Mouse (Mus musculus) CD8-positive naive resting alpha-beta T cell, adult 2 months (primary cell): ENCODE results near the gene Abhd14a.

ENCODE experiments used
- DNase-seq, 2 experiments: peaks; one replicate each; pipeline ENCODE4 v3.0.0; 2022; ENCODE audit warnings: low read depth in 2 of 2, low spot score in 2 of 2

Abhd14a gene

DNA sequence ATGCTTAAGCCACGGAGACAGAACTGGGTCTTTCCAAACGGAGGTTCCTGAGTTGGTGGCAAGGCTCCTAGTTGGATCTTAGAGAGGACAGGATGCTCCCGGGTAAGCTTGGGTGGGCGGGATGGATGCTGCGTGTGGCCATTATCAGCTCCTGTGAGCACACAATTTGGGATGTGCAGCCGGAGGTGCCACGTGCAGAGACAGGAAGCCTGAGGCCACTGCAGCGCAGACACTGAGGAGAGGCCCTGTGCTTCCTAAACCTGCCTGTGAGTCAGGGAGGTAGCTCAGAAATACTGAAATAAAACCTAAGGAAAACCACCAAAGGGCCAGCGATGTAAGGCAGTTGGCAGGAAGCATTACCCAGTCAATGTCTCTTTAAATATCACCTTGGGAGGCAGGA, 22.3 kb upstream of the Abhd14a start:
- no peak for DNase-seq

DNA sequence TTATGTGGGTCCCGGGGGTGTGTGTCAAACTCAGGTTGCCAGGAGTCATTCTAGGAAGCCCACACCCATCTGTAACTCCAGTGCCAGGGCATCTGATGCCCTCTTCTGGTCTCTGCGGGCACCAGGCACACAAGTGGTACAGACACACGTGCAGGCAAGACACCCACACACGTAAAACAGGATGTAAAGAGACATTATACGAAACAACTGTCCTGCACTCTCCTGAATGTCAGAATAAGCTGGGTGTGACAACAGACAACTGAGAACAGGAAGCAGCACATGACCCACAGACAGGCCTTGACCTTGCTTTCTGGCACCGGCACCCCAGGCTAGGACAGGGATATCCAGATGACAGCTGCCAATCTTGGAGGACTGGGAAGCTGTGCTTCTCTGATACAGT, 21.8 kb upstream of the Abhd14a start:
- DNase-seq: no peak

DNA sequence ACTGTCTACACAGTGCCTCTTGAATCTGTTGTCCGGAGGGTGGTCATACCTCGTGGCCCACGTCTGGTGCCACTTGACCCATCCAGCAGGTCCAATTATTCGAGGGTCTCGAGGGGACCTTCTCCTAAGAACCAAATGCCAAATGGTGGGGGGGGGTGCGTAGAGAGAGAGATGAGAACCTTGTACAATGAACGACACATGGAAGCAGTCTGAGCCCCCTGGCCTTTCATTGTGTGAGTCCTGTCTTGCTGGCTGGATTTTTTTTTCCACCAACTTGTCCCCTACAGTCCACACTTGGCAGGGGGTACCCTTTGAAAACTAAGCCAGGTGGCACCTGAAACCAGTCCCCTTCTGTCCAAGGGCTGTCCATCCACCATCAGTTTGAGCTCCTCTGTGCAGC, 20.3 kb upstream of the Abhd14a start:
- DNase-seq: no peak

- no peak for DNase-seq
Observed at GRCm38 (mm10) chr9:106466721-106467120, 19.2 kb upstream of the Abhd14a start.

- no peak for DNase-seq
Observed at GRCm38 (mm10) chr9:106465571-106466200, 18.2 kb upstream of the Abhd14a start, which contains the start of gene Gpr62. Gene Gpr62, minus strand, starts transcription at chr9:106465938.

GRCm38 (mm10) chr9:106464751-106465541, 17.5 kb upstream of the Abhd14a start:
- DNase-seq: no peak

- DNase-seq: no peak
Observed at GRCm38 (mm10) chr9:106463122-106464063, 15.9 kb upstream of the Abhd14a start.

GRCm38 (mm10) chr9:106462430-106462800, 14.9 kb upstream of the Abhd14a start:
- no peak for DNase-seq

DNA sequence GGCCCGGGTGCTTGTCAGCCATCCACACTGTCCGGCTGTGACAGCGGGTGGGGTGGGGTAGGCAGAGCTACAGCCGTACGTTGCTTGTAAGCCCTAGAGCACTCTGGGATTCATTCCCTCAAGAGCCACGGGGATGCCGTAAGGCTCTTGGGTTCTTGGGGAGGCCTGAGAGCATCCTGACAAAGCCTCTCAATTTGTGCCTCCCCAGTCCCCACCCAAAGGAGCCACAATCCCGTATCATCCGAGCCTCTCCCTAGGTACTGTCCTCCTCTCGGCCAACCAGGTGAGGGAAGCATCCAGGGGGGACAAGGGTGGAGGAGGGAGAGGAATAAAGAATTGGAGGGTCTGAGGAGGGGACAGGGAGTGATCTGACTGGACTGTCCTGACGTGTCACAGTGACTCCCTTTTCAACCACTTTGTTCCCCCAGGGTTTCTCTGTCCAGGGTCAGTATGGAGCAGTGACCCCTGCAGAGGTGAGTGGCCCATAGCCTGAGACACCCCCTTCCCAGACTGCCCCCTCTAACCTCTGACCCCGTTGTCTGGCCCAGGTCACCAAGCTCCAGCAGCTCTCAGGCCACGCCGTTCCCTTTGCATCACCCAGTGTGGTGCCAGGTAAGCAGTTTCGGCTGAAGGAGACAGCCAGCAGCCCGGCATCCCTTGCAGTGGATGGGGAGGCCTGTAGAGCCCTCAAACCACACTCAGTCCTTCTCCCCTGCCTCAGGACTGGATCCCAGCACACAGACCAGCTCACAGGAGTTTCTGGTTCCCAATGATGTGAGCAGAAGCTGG, 14.4 kb upstream of the Abhd14a start:
- no peak for DNase-seq

DNA sequence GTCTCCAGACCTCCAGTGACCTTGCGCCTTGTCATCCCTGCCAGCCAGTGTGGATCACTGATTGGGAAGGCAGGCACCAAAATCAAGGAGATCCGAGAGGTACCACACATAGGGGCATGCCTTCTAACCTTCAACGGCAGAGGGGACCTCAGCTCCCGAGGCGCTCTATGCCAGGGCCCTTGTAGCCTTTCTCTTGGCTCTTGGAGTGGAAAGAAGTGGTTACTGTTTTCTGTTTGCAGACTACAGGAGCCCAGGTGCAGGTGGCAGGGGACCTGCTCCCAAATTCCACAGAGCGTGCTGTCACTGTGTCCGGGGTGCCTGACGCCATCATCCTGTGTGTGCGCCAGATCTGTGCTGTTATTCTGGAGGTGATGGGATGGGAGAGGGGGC, 13.5 kb upstream of the Abhd14a start:
- no peak for DNase-seq

GRCm38 (mm10) chr9:106460401-106461025, 13.0 kb upstream of the Abhd14a start:
- no peak for DNase-seq

- no peak for DNase-seq
Observed at GRCm38 (mm10) chr9:106459946-106460345, 12.5 kb upstream of the Abhd14a start.

DNA sequence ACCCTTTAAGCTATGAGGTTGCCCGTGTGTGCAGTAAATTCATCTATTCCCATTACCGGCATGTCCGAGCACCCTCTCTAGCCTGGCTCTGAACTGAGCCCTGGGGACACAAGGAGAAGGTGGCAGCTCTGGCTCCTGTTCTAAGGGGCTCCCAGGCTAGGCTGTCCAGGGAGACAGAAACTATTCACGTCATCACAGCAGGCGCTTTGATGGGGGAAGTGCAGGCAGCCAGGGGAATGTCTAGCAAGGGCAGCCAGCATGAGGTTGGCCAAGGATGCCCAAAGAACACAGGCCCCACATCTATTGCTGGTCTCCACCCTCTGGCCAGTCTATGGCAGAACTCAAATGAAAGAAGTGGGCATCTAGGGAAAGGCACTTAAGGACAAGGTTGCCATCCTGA, 10.4 kb upstream of the Abhd14a start:
- no peak for DNase-seq

DNA sequence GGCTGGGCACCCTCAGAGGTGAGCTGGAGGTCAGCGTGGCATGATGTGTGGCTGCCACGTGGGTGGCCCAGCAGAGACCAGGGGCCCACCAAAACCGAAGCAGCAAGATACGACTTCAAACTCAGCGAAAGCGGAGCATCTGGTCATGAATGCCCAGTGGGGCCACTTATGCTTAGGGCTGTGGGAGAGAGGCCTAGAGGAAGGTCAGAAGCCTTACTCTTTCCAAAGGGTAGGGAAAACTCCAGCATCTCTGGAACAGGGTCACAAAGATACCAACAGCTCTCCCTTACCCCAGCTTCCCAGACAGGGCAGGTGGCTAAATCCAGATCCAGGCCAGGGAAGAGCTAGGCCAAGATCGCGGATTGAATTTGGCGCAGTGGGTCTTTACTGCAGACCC, 9.7 kb upstream of the Abhd14a start:
- no peak for DNase-seq

GRCm38 (mm10) chr9:106456325-106457162, 9.1 kb upstream of the Abhd14a start:
- DNase-seq: no peak

DNA sequence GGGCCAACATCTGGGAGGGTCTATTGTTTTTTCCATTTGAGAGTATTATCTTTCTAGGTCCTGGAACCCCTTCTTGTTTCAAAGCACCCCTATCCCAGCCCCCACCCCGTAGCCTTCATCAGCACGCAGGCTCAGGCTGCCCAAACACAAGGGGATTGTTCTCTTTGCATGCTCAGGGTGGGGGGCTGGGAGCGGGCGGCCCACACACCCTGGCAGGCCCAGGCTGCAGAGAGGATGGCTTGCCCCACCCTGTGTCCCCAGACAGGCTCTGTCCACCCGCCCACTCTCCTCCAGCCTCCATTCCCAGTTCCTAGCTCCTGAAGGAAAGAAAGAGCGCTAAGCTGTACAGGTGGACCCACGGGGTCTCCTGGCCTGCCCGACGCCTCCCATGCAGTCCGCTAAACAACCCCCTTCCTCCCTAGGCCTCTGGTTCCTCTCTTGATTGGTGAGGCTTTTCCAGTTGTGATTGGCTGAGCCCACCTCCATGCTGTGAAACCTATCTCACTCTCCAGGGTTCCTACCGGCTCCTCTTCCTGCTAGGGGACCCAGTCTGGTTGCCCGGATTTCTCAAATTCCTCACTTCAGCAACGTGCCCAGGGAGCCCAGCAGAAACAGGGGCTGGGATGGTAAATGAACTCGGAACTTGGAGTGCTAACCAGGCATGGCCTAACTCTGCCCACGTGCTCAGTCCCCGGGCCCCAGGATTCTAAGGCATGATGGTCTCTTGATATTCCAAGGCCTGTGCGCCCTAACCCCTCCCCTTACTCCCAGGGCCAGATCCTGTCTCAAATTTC, 7.6 kb upstream of the Abhd14a start:
- no peak for DNase-seq

DNA sequence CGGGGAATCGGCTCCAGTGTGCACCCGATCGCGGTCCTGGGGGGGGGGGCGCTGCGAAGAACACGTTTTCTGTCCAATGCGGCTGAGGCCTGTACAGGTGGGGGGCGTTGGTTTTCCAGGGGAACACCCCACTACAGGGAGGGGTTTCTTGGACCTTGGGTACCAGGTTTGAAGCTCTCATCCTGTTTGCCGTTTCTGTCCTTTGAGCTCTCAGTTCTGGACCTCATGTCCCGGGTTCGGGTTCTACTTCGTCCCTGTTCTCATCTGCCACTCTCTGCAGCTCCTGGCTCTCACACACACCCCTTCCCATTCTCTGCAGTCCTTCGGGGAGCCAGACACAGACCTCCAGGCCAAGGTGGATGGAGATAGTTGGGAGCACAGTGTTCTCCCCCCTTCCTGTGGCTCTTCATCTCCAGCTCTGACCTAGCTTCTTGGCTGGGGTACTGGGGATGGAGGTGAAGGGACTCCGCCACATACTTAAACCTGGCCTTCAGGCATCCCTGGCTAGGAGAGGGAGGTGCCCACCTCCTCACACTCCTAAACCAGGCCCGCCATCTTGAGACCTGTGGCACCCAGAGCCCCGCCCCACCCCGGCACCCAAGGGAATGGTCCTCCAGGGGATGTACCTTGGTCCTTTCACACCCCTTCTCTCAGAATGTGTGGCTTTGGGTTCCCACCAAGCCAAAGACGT, 6.7 kb upstream of the Abhd14a start:
- DNase-seq: no peak
